Mouse (Mus musculus) small intestine, adult 2 months (tissue): Measurements from ENCODE around the gene Lamp5.

Experiments
- CTCF ChIP-seq: fragments of 200-500 bp; IDR thresholded peaks from 2 replicates; pipeline ENCODE4 v1.5.1; 2012; ENCODE audit warnings: low read depth, mild to moderate bottlenecking, control low read depth, inconsistent platforms, low read length, moderate library complexity, mixed read lengths; ENCODE audit not compliant: insufficient replicate concordance, insufficient read length; ENCODE audit errors: extremely low read depth
- POLR2A ChIP-seq: fragments of 200-500 bp; IDR thresholded peaks from 2 replicates; pipeline ENCODE4 v1.6.1; 2012; ENCODE audit warnings: low read depth, mild to moderate bottlenecking, control low read depth, inconsistent platforms, low read length, moderate library complexity

- TF ChIP-seq CTCF (no peak), POLR2A (no peak)
Measured at GRCm38 (mm10) chr2:136097143-136097542, 45.1 kb downstream of the Lamp5 start.
